ENCODE assay signal across 8 mouse cellular contexts in genomic region chr14:31385977-31386697, GRCm38 (mm10). TPM values are rescaled to one million over a fixed set of nuclear protein-coding genes. Genes with fewer than 3 reads are reported as not detected.
A peak's percentile ranks its signal among the peaks of the same experiment; 100 is the strongest.
DNase-seq lines count a peak whose midpoint lies in the region; ATAC-seq and TF ChIP-seq lines count a peak whose summit lies in the region.

No protein-coding gene starts in this region.

- no peaks in the 10 kb centered on the region for H3K79me2 ChIP-seq in myocyte (ENCODE audit: control insufficient read depth, insufficient read depth)

- peak; percentile 71 for TF ChIP-seq CTCF in bone marrow macrophage, adult 2 months (IDR thresholded peaks at IDR 0.05; ENCODE audit: low read depth, low read length)
- peak; percentile 90 for TF ChIP-seq CTCF in hindbrain, postnatal 0 days (IDR thresholded peaks at IDR 0.05; ENCODE audit: low read depth)

- peaks cover 44% of the 10 kb centered on the region for H3K4me1 ChIP-seq in hindbrain, embryonic 10.5 days (replicated peaks)
- H3K4me1 ChIP-seq in hindbrain, embryonic 12.5 days: peaks cover 32% of the 10 kb centered on the region
- peaks cover 47% of the 10 kb centered on the region for H3K4me1 ChIP-seq in bone marrow macrophage, adult 2 months (ENCODE audit: control insufficient read depth, insufficient read depth, low read length)
- peaks cover 16% of the 10 kb centered on the region; the same call in 1 of the 2 replicates for H3K4me1 ChIP-seq in hindbrain, postnatal 0 days (ENCODE audit: insufficient read depth, low read length)
- peaks cover 48% of the 10 kb centered on the region for H3K4me1 ChIP-seq in limb, embryonic 10.5 days
- H3K4me1 ChIP-seq in stomach, embryonic 16.5 days (ENCODE audit: control insufficient read depth, insufficient read depth, low read length): peaks cover 15% of the 10 kb centered on the region

- TF ChIP-seq POLR2A in bone marrow macrophage, adult 2 months (IDR thresholded peaks at IDR 0.05; ENCODE audit: borderline replicate concordance, low read depth, low read length): no peak
- no peak for TF ChIP-seq POLR2A in myocyte (IDR thresholded peaks at IDR 0.05; ENCODE audit: insufficient read length, low read depth)

- no peak overlapping the region for H3K4me3 ChIP-seq in hindbrain, embryonic 10.5 days
- H3K4me3 ChIP-seq in hindbrain, embryonic 12.5 days: no peak overlapping the region
- H3K4me3 ChIP-seq in bone marrow macrophage, adult 2 months (ENCODE audit: insufficient read depth, low read length): no peak overlapping the region
- H3K4me3 ChIP-seq in hindbrain, postnatal 0 days (ENCODE audit: low read length): no peak overlapping the region
- no peak overlapping the region for H3K4me3 ChIP-seq in limb, embryonic 10.5 days
- H3K4me3 ChIP-seq in myocyte: no peak overlapping the region
- H3K4me3 ChIP-seq in stomach, embryonic 16.5 days (replicated peaks; ENCODE audit: low read length): no peak overlapping the region

- peaks cover 6% of the 10 kb centered on the region; the same call in 1 of the 2 replicates for H3K36me3 ChIP-seq in hindbrain, embryonic 10.5 days
- peaks cover 9% of the 10 kb centered on the region; the same call in 1 of the 2 replicates for H3K36me3 ChIP-seq in hindbrain, embryonic 12.5 days
- no peaks in the 10 kb centered on the region for H3K36me3 ChIP-seq in hindbrain, postnatal 0 days (ENCODE audit: insufficient read depth, low read length)
- H3K36me3 ChIP-seq in limb, embryonic 10.5 days: peaks cover 68% of the 10 kb centered on the region
- H3K36me3 ChIP-seq in myocyte (ENCODE audit: control insufficient read depth, insufficient read depth): no peaks in the 10 kb centered on the region
- no peaks in the 10 kb centered on the region for H3K36me3 ChIP-seq in stomach, embryonic 16.5 days (ENCODE audit: control insufficient read depth, insufficient read depth, low read length)

- ATAC-seq in hindbrain, embryonic 12.5 days (ENCODE audit: low FRiP score): no peak
- ATAC-seq in hindbrain, postnatal 0 days: peak; percentile 52; the same call in 1 of the 2 replicates
- ATAC-seq in stomach, embryonic 16.5 days (ENCODE audit: insufficient read depth, low FRiP score): peak; percentile 75

- H3K9me3 ChIP-seq in hindbrain, embryonic 10.5 days: peaks cover 5% of the 10 kb centered on the region
- no peaks in the 10 kb centered on the region for H3K9me3 ChIP-seq in hindbrain, embryonic 12.5 days (replicated peaks)
- H3K9me3 ChIP-seq in hindbrain, postnatal 0 days (ENCODE audit: low read length): no peaks in the 10 kb centered on the region
- no peaks in the 10 kb centered on the region for H3K9me3 ChIP-seq in limb, embryonic 10.5 days (replicated peaks)
- no peaks in the 10 kb centered on the region for H3K9me3 ChIP-seq in stomach, embryonic 16.5 days (replicated peaks; ENCODE audit: control insufficient read depth, low read length)

- 54% methylated on average over 13 of the region's 13 CpGs for WGBS in hindbrain, embryonic 10.5 days
- 54% methylated on average over 13 of the region's 13 CpGs for WGBS in hindbrain, embryonic 12.5 days
- 54% methylated on average over 13 of the region's 13 CpGs for WGBS in hindbrain, postnatal 0 days
- 53% methylated on average over 13 of the region's 13 CpGs for WGBS in limb, embryonic 10.5 days
- 43% methylated on average over 13 of the region's 13 CpGs for WGBS in stomach, embryonic 16.5 days

- no peak overlapping the region; the same call in 1 of the 2 replicates for H3K27ac ChIP-seq in hindbrain, embryonic 10.5 days
- no peak overlapping the region for H3K27ac ChIP-seq in hindbrain, embryonic 12.5 days
- H3K27ac ChIP-seq in bone marrow macrophage, adult 2 months (ENCODE audit: insufficient read depth, low read depth, low read length): peak overlapping the region; percentile 72
- no peak overlapping the region for H3K27ac ChIP-seq in hindbrain, postnatal 0 days
- H3K27ac ChIP-seq in limb, embryonic 10.5 days: peak overlapping the region; percentile 16; the same call in 1 of the 2 replicates
- peak overlapping the region; percentile 66 for H3K27ac ChIP-seq in stomach, embryonic 16.5 days (ENCODE audit: low read length)

- H3K27me3 ChIP-seq in hindbrain, embryonic 10.5 days (ENCODE audit: insufficient read depth, poor library complexity, severe bottlenecking): no peaks in the 10 kb centered on the region
- no peaks in the 10 kb centered on the region for H3K27me3 ChIP-seq in hindbrain, embryonic 12.5 days
- no peaks in the 10 kb centered on the region for H3K27me3 ChIP-seq in hindbrain, postnatal 0 days (ENCODE audit: insufficient read depth, low read length)
- no peaks in the 10 kb centered on the region for H3K27me3 ChIP-seq in limb, embryonic 10.5 days (ENCODE audit: low read depth, poor library complexity, severe bottlenecking)
- no peaks in the 10 kb centered on the region for H3K27me3 ChIP-seq in myocyte (ENCODE audit: control insufficient read depth, insufficient read depth, insufficient read length)
- no peaks in the 10 kb centered on the region for H3K27me3 ChIP-seq in stomach, embryonic 16.5 days (ENCODE audit: control insufficient read depth, insufficient read depth, low read length)

- no peak overlapping the region for H3K4me2 ChIP-seq in hindbrain, embryonic 12.5 days (replicated peaks)
- H3K4me2 ChIP-seq in hindbrain, postnatal 0 days (ENCODE audit: low read depth, low read length): no peak overlapping the region
- H3K4me2 ChIP-seq in myocyte (ENCODE audit: low read depth): peak overlapping the region; percentile 55
- no peak overlapping the region for H3K4me2 ChIP-seq in stomach, embryonic 16.5 days (ENCODE audit: low read depth, low read length)

- DNase-seq in hindbrain, embryonic 10.5 days (ENCODE audit: low spot score): peak; percentile 67
- DNase-seq in fibroblast of lung, adult 2 months (ENCODE audit: low read depth): peak; percentile 85
- DNase-seq in hindbrain, postnatal 0 days (ENCODE audit: low spot score): peak; percentile 88
- peak; percentile 64 for DNase-seq in limb, embryonic 10.5 days (ENCODE audit: low spot score)

- no peak overlapping the region for H3ac ChIP-seq in myocyte (ENCODE audit: control insufficient read depth, insufficient read length)

- H3K9ac ChIP-seq in hindbrain, embryonic 12.5 days: no peak overlapping the region
- no peak overlapping the region for H3K9ac ChIP-seq in hindbrain, postnatal 0 days (replicated peaks; ENCODE audit: low read length)
- H3K9ac ChIP-seq in stomach, embryonic 16.5 days (ENCODE audit: low read length): peak overlapping the region; percentile 32; the same call in 1 of the 2 replicates

TF ChIP-seq in myocyte, 11 proteins besides CTCF, POLR2A, EP300 and RAD21:
- no peak for TF ChIP-seq TCF12 (IDR thresholded peaks at IDR 0.05; ENCODE audit: insufficient read depth, poor library complexity, severe bottlenecking)

RNA-seq across cellular contexts. Expression of gene Capn7, which starts 49.7 kb away (rescaled TPM):
- 28.5 and 29.4 TPM in 2 replicates for polyA plus RNA-seq in hindbrain, embryonic 10.5 days (2016; fragmentation: Nextera tagmentation; extraction: Ambion mirVana)
- 53.1 and 61.7 TPM in 2 replicates for polyA plus RNA-seq in hindbrain, embryonic 12.5 days (2016; fragmentation: Nextera tagmentation; extraction: Ambion mirVana)
- polyA plus RNA-seq in bone marrow macrophage, adult 2 months (2012; ENCODE audit: insufficient read depth, insufficient read length, missing spikeins): 37.5 and 39.7 TPM in 2 replicates
- total RNA-seq in hindbrain, postnatal 0 days (2014; rRNA removed): 46.8 and 48.2 TPM in 2 replicates
- polyA plus RNA-seq in hindbrain, postnatal 0 days (2015; fragmentation: Nextera tagmentation; extraction: Ambion mirVana): 50.4 and 50.5 TPM in 2 replicates
- polyA plus RNA-seq in limb, embryonic 10.5 days (2016; fragmentation: Nextera tagmentation; extraction: Ambion mirVana): 22.8 and 31.1 TPM in 2 replicates
- polyA plus RNA-seq in myocyte (2012; fragmentation: generic; extraction: Trizol): 9.3 TPM
- 35.7 and 37.7 TPM in 2 replicates for polyA plus RNA-seq in stomach, embryonic 16.5 days (2015; fragmentation: Nextera tagmentation; extraction: Ambion mirVana)

RNA-seq across cellular contexts. Expression of gene Sh3bp5, which starts 49.7 kb away (rescaled TPM):
- 19.3 and 23.7 TPM in 2 replicates for polyA plus RNA-seq in hindbrain, embryonic 10.5 days (2016; fragmentation: Nextera tagmentation; extraction: Ambion mirVana)
- 54.9 and 68.0 TPM in 2 replicates for polyA plus RNA-seq in hindbrain, embryonic 12.5 days (2016; fragmentation: Nextera tagmentation; extraction: Ambion mirVana)
- polyA plus RNA-seq in bone marrow macrophage, adult 2 months (2012; ENCODE audit: insufficient read depth, insufficient read length, missing spikeins): 93.0 and 99.5 TPM in 2 replicates
- 41.6 and 53.9 TPM in 2 replicates for total RNA-seq in hindbrain, postnatal 0 days (2014; rRNA removed)
- 127 and 149 TPM in 2 replicates for polyA plus RNA-seq in hindbrain, postnatal 0 days (2015; fragmentation: Nextera tagmentation; extraction: Ambion mirVana)
- 43.0 and 47.9 TPM in 2 replicates for polyA plus RNA-seq in limb, embryonic 10.5 days (2016; fragmentation: Nextera tagmentation; extraction: Ambion mirVana)
- polyA plus RNA-seq in myocyte (2012; fragmentation: generic; extraction: Trizol): 29.5 TPM
- 19.5 and 20.0 TPM in 2 replicates for polyA plus RNA-seq in stomach, embryonic 16.5 days (2015; fragmentation: Nextera tagmentation; extraction: Ambion mirVana)

Comparison
In these comparisons a context has a peak if more than half of its experiments do, and no peak if none do; other contexts are left out.
1. H3K27ac ChIP-seq: peak in bone marrow macrophage, adult 2 months (single experiment), limb, embryonic 10.5 days (single experiment) and stomach, embryonic 16.5 days (single experiment); none in hindbrain, embryonic 10.5 days (single experiment), hindbrain, embryonic 12.5 days (single experiment) and hindbrain, postnatal 0 days (single experiment).
2. Peak in every context shown above with its lines, with median percentiles within 50 percentile points of each other: DNase-seq.